Mouse (Mus musculus): ENCODE data around the gene Nhlrc2. TPM values are rescaled to one million over a fixed set of nuclear protein-coding genes. Genes with fewer than 3 reads are reported as not detected.

The Nhlrc2 gene
- polyA plus RNA-seq (2015; fragmentation: Nextera tagmentation; extraction: Ambion mirVana): 10.4 and 11.2 TPM in 2 replicates

GRCm38 (mm10) chr19:56548230-56549032, at the start of gene Nhlrc2:
Gene Nhlrc2 (plus strand): TSS chr19:56548261.

GRCm38 (mm10) chr19:56547456-56548229, 418 bp upstream of the Nhlrc2 start, which contains the start of gene Dclre1a:
Gene Dclre1a (minus strand): TSS chr19:56548222.

Other genes with a start within 250 kb of the Nhlrc2 start
- gene Nrap, start 158.2 kb upstream of the Nhlrc2 start, polyA plus RNA-seq (2015; fragmentation: Nextera tagmentation; extraction: Ambion mirVana): 0.04 and 0.13 TPM in 2 replicates
- 19.6 and 20.2 TPM in 2 replicates for gene Casp7, start 151.1 kb upstream of the Nhlrc2 start, polyA plus RNA-seq (2015; fragmentation: Nextera tagmentation; extraction: Ambion mirVana)
- gene Plekhs1, start 86.6 kb upstream of the Nhlrc2 start, polyA plus RNA-seq (2015; fragmentation: Nextera tagmentation; extraction: Ambion mirVana): 0.12 and 0.15 TPM in 2 replicates
- 29.9 and 30.5 TPM in 2 replicates for gene Dclre1a, start within 50 bp of the Nhlrc2 start, polyA plus RNA-seq (2015; fragmentation: Nextera tagmentation; extraction: Ambion mirVana)
- 0.71 and 0.78 TPM in 2 replicates for gene Adrb1, start 173.9 kb downstream of the Nhlrc2 start, polyA plus RNA-seq (2015; fragmentation: Nextera tagmentation; extraction: Ambion mirVana)

Data from spleen, postnatal 0 days (tissue).